Mouse (Mus musculus): ENCODE data around the gene Tunar. TPM values are rescaled to one million over a fixed set of nuclear protein-coding genes. Genes with fewer than 3 reads are reported as not detected.

The Tunar gene
- not detected in 2 replicates for polyA plus RNA-seq (2011; ENCODE audit: insufficient read length, low read depth, missing spikeins)

- no peak for TF ChIP-seq CTCF (IDR thresholded peaks at IDR 0.05; ENCODE audit: borderline replicate concordance, insufficient read depth, low read length)
- no peak for TF ChIP-seq POLR2A (IDR thresholded peaks at IDR 0.05; ENCODE audit: low read depth, low read length)
- no peak within 1 kb of the TSS for H3K4me3 ChIP-seq (ENCODE audit: insufficient read depth, low read length)
These were observed at the start of gene Tunar for GRCm38 (mm10) chr12:105333570-105333969. Tunar (plus strand) TSS chr12:105333870.

GRCm38 (mm10) chr12:105312571-105313035 lies 21.1 kb upstream of the Tunar start:
- Histone ChIP-seq H3K4me1 (ENCODE audit: control insufficient read depth, insufficient read depth, low read length) (no peaks in the 10 kb centered on the region), H3K27ac (ENCODE audit: insufficient read depth, low read length) (no peak overlapping the region), H3K4me3 (ENCODE audit: insufficient read depth, low read length) (no peak overlapping the region)
- TF ChIP-seq POLR2A (IDR thresholded peaks at IDR 0.05; ENCODE audit: low read depth, low read length) (no peak), CTCF (IDR thresholded peaks at IDR 0.05; ENCODE audit: borderline replicate concordance, insufficient read depth, low read length) (no peak)

More at GRCm38 (mm10) chr12:105333570-105333969, at the start of gene Tunar:
- Histone ChIP-seq H3K27ac (ENCODE audit: insufficient read depth, low read length) (no peak within 1 kb of the TSS), H3K4me1 (ENCODE audit: control insufficient read depth, insufficient read depth, low read length) (no peaks in the 10 kb centered on the region)

GRCm38 (mm10) chr12:105314328-105314727 lies 19.3 kb upstream of the Tunar start:
- Histone ChIP-seq H3K4me3 (ENCODE audit: insufficient read depth, low read length) (no peak overlapping the region), H3K4me1 (ENCODE audit: control insufficient read depth, insufficient read depth, low read length) (no peaks in the 10 kb centered on the region), H3K27ac (ENCODE audit: insufficient read depth, low read length) (no peak overlapping the region)
- TF ChIP-seq POLR2A (IDR thresholded peaks at IDR 0.05; ENCODE audit: low read depth, low read length) (no peak), CTCF (IDR thresholded peaks at IDR 0.05; ENCODE audit: borderline replicate concordance, insufficient read depth, low read length) (no peak)

GRCm38 (mm10) chr12:105322160-105322559 lies 11.5 kb upstream of the Tunar start:
- TF ChIP-seq POLR2A (IDR thresholded peaks at IDR 0.05; ENCODE audit: low read depth, low read length) (no peak), CTCF (IDR thresholded peaks at IDR 0.05; ENCODE audit: borderline replicate concordance, insufficient read depth, low read length) (no peak)
- Histone ChIP-seq H3K27ac (ENCODE audit: insufficient read depth, low read length) (no peak overlapping the region), H3K4me1 (ENCODE audit: control insufficient read depth, insufficient read depth, low read length) (no peaks in the 10 kb centered on the region), H3K4me3 (ENCODE audit: insufficient read depth, low read length) (no peak overlapping the region)

GRCm38 (mm10) chr12:105327051-105327450 lies 6.6 kb upstream of the Tunar start:
- Histone ChIP-seq H3K27ac (ENCODE audit: insufficient read depth, low read length) (no peak overlapping the region), H3K4me3 (ENCODE audit: insufficient read depth, low read length) (no peak overlapping the region), H3K4me1 (ENCODE audit: control insufficient read depth, insufficient read depth, low read length) (no peaks in the 10 kb centered on the region)
- TF ChIP-seq CTCF (IDR thresholded peaks at IDR 0.05; ENCODE audit: borderline replicate concordance, insufficient read depth, low read length) (no peak), POLR2A (IDR thresholded peaks at IDR 0.05; ENCODE audit: low read depth, low read length) (no peak)

- H3K27ac ChIP-seq (ENCODE audit: insufficient read depth, low read length) = no peak overlapping the region
- no peak overlapping the region for H3K4me3 ChIP-seq (ENCODE audit: insufficient read depth, low read length)
- TF ChIP-seq POLR2A (IDR thresholded peaks at IDR 0.05; ENCODE audit: low read depth, low read length) (no peak), CTCF (IDR thresholded peaks at IDR 0.05; ENCODE audit: borderline replicate concordance, insufficient read depth, low read length) (no peak)
- no peaks in the 10 kb centered on the region for H3K4me1 ChIP-seq (ENCODE audit: control insufficient read depth, insufficient read depth, low read length)
These were observed 5.3 kb upstream of the Tunar start for GRCm38 (mm10) chr12:105328396-105328795.

GRCm38 (mm10) chr12:105336094-105336420 lies 2.4 kb downstream of the Tunar start:
- no peak for TF ChIP-seq CTCF (IDR thresholded peaks at IDR 0.05; ENCODE audit: borderline replicate concordance, insufficient read depth, low read length)
- TF ChIP-seq POLR2A (IDR thresholded peaks at IDR 0.05; ENCODE audit: low read depth, low read length) = no peak
- Histone ChIP-seq H3K27ac (ENCODE audit: insufficient read depth, low read length) (no peak overlapping the region), H3K4me3 (ENCODE audit: insufficient read depth, low read length) (no peak overlapping the region; the same call in 1 of the 2 replicates), H3K4me1 (ENCODE audit: control insufficient read depth, insufficient read depth, low read length) (no peaks in the 10 kb centered on the region)

GRCm38 (mm10) chr12:105336421-105337289 lies 3.0 kb downstream of the Tunar start:
- Histone ChIP-seq H3K4me1 (ENCODE audit: control insufficient read depth, insufficient read depth, low read length) (no peaks in the 10 kb centered on the region), H3K4me3 (ENCODE audit: insufficient read depth, low read length) (peak overlapping the region; percentile 53), H3K27ac (ENCODE audit: insufficient read depth, low read length) (no peak overlapping the region)
- no peak for TF ChIP-seq POLR2A (IDR thresholded peaks at IDR 0.05; ENCODE audit: low read depth, low read length)
- no peak for TF ChIP-seq CTCF (IDR thresholded peaks at IDR 0.05; ENCODE audit: borderline replicate concordance, insufficient read depth, low read length)

- H3K4me3 ChIP-seq (ENCODE audit: insufficient read depth, low read length) = peak overlapping the region; percentile 53
- no peaks in the 10 kb centered on the region for H3K4me1 ChIP-seq (ENCODE audit: control insufficient read depth, insufficient read depth, low read length)
- H3K27ac ChIP-seq (ENCODE audit: insufficient read depth, low read length) = no peak overlapping the region
- TF ChIP-seq CTCF (IDR thresholded peaks at IDR 0.05; ENCODE audit: borderline replicate concordance, insufficient read depth, low read length) (no peak), POLR2A (IDR thresholded peaks at IDR 0.05; ENCODE audit: low read depth, low read length) (no peak)
These were observed 3.8 kb downstream of the Tunar start for GRCm38 (mm10) chr12:105337290-105338005.
